Mouse (Mus musculus): ENCODE measurements around the gene Lrrc32. TPM values are rescaled to one million over a fixed set of nuclear protein-coding genes. Genes with fewer than 3 reads are reported as not detected.
A peak's percentile ranks its signal among the peaks of the same experiment; 100 is the strongest.

Gene Lrrc32
- polyA plus RNA-seq, 1 experiment, result 2.5 TPM

- TF ChIP-seq POLR2A (IDR thresholded peaks at IDR 0.05; ENCODE audit: borderline replicate concordance, insufficient read depth, low read length) (no peak), CTCF (IDR thresholded peaks at IDR 0.05; ENCODE audit: borderline replicate concordance, insufficient read depth, low read depth, low read length) (no peak)
- H3K27ac ChIP-seq (ENCODE audit: insufficient read depth, low read length), result no peak overlapping the region
- WGBS, result 79% methylated on average over 7 of the region's 7 CpGs
- H3K4me3 ChIP-seq (replicated peaks; ENCODE audit: insufficient read depth, low read depth, low read length), result no peak overlapping the region
- DNase-seq, result no peak
- H3K4me1 ChIP-seq (ENCODE audit: control insufficient read depth, insufficient read depth, low read length), result no peaks in the 10 kb centered on the region
- H3K27me3 ChIP-seq (ENCODE audit: control insufficient read depth, insufficient read depth, low read length), result no peaks in the 10 kb centered on the region
Measured at GRCm38 (mm10) chr7:98460319-98460718, 28.8 kb upstream of the Lrrc32 start.

- DNase-seq, result no peak
- no peak for TF ChIP-seq CTCF (IDR thresholded peaks at IDR 0.05; ENCODE audit: borderline replicate concordance, insufficient read depth, low read depth, low read length)
- no peak for TF ChIP-seq POLR2A (IDR thresholded peaks at IDR 0.05; ENCODE audit: borderline replicate concordance, insufficient read depth, low read length)
- 71% methylated on average over 3 of the region's 3 CpGs for WGBS
Measured at GRCm38 (mm10) chr7:98469089-98469488, 20.0 kb upstream of the Lrrc32 start.

GRCm38 (mm10) chr7:98472529-98472928 is 16.6 kb upstream of the Lrrc32 start:
- H3K4me3 ChIP-seq (replicated peaks; ENCODE audit: insufficient read depth, low read depth, low read length), result no peak overlapping the region
- TF ChIP-seq CTCF (IDR thresholded peaks at IDR 0.05; ENCODE audit: borderline replicate concordance, insufficient read depth, low read depth, low read length), result no peak
- no peak for TF ChIP-seq POLR2A (IDR thresholded peaks at IDR 0.05; ENCODE audit: borderline replicate concordance, insufficient read depth, low read length)
- 69% methylated on average over 2 of the region's 2 CpGs for WGBS
- H3K27ac ChIP-seq (ENCODE audit: insufficient read depth, low read length), result no peak overlapping the region
- no peak for DNase-seq
- peaks cover 10% of the 10 kb centered on the region for H3K4me1 ChIP-seq (ENCODE audit: control insufficient read depth, insufficient read depth, low read length)
- H3K27me3 ChIP-seq (ENCODE audit: control insufficient read depth, insufficient read depth, low read length), result no peaks in the 10 kb centered on the region

More at GRCm38 (mm10) chr7:98469089-98469488, 20.0 kb upstream of the Lrrc32 start:
- Histone ChIP-seq H3K27me3 (ENCODE audit: control insufficient read depth, insufficient read depth, low read length) (no peaks in the 10 kb centered on the region), H3K4me1 (ENCODE audit: control insufficient read depth, insufficient read depth, low read length) (no peaks in the 10 kb centered on the region), H3K4me3 (replicated peaks; ENCODE audit: insufficient read depth, low read depth, low read length) (no peak overlapping the region), H3K27ac (ENCODE audit: insufficient read depth, low read length) (no peak overlapping the region)

GRCm38 (mm10) chr7:98474558-98474957 is 14.5 kb upstream of the Lrrc32 start:
- TF ChIP-seq CTCF (IDR thresholded peaks at IDR 0.05; ENCODE audit: borderline replicate concordance, insufficient read depth, low read depth, low read length) (no peak), POLR2A (IDR thresholded peaks at IDR 0.05; ENCODE audit: borderline replicate concordance, insufficient read depth, low read length) (no peak)
- no peak for DNase-seq
- no peaks in the 10 kb centered on the region for H3K27me3 ChIP-seq (ENCODE audit: control insufficient read depth, insufficient read depth, low read length)

GRCm38 (mm10) chr7:98477153-98477552 is 11.9 kb upstream of the Lrrc32 start:
- H3K4me1 ChIP-seq (ENCODE audit: control insufficient read depth, insufficient read depth, low read length), result peaks cover 21% of the 10 kb centered on the region
- no peak for TF ChIP-seq POLR2A (IDR thresholded peaks at IDR 0.05; ENCODE audit: borderline replicate concordance, insufficient read depth, low read length)
- no peak for TF ChIP-seq CTCF (IDR thresholded peaks at IDR 0.05; ENCODE audit: borderline replicate concordance, insufficient read depth, low read depth, low read length)
- H3K4me3 ChIP-seq (replicated peaks; ENCODE audit: insufficient read depth, low read depth, low read length), result no peak overlapping the region
- DNase-seq, result peak; percentile 60 to 71
- no peak overlapping the region for H3K27ac ChIP-seq (ENCODE audit: insufficient read depth, low read length)
- no peaks in the 10 kb centered on the region for H3K27me3 ChIP-seq (ENCODE audit: control insufficient read depth, insufficient read depth, low read length)
- 8% methylated on average over 4 of the region's 4 CpGs for WGBS

More at GRCm38 (mm10) chr7:98474558-98474957, 14.5 kb upstream of the Lrrc32 start:
- Histone ChIP-seq H3K4me3 (replicated peaks; ENCODE audit: insufficient read depth, low read depth, low read length) (no peak overlapping the region), H3K27ac (ENCODE audit: insufficient read depth, low read length) (no peak overlapping the region), H3K4me1 (ENCODE audit: control insufficient read depth, insufficient read depth, low read length) (peaks cover 16% of the 10 kb centered on the region)
- 100% methylated on average over 1 of the region's 1 CpGs for WGBS

- Histone ChIP-seq H3K4me1 (ENCODE audit: control insufficient read depth, insufficient read depth, low read length) (peaks cover 21% of the 10 kb centered on the region), H3K4me3 (replicated peaks; ENCODE audit: insufficient read depth, low read depth, low read length) (no peak overlapping the region), H3K27me3 (ENCODE audit: control insufficient read depth, insufficient read depth, low read length) (no peaks in the 10 kb centered on the region), H3K27ac (ENCODE audit: insufficient read depth, low read length) (no peak overlapping the region)
- WGBS, result 100% methylated on average over 1 of the region's 1 CpGs
- DNase-seq, result no peak
- TF ChIP-seq POLR2A (IDR thresholded peaks at IDR 0.05; ENCODE audit: borderline replicate concordance, insufficient read depth, low read length) (no peak), CTCF (IDR thresholded peaks at IDR 0.05; ENCODE audit: borderline replicate concordance, insufficient read depth, low read depth, low read length) (no peak)
Measured at GRCm38 (mm10) chr7:98480481-98480880, 8.6 kb upstream of the Lrrc32 start.

GRCm38 (mm10) chr7:98481066-98481734 is 7.9 kb upstream of the Lrrc32 start:
- 4% methylated on average over 9 of the region's 9 CpGs for WGBS

GRCm38 (mm10) chr7:98481861-98482260 is 7.2 kb upstream of the Lrrc32 start:
- Histone ChIP-seq H3K4me3 (replicated peaks; ENCODE audit: insufficient read depth, low read depth, low read length) (no peak overlapping the region), H3K27me3 (ENCODE audit: control insufficient read depth, insufficient read depth, low read length) (no peaks in the 10 kb centered on the region), H3K27ac (ENCODE audit: insufficient read depth, low read length) (no peak overlapping the region), H3K4me1 (ENCODE audit: control insufficient read depth, insufficient read depth, low read length) (peaks cover 23% of the 10 kb centered on the region)
- no peak for DNase-seq
- 93% methylated on average over 8 of the region's 8 CpGs for WGBS
- no peak for TF ChIP-seq CTCF (IDR thresholded peaks at IDR 0.05; ENCODE audit: borderline replicate concordance, insufficient read depth, low read depth, low read length)
- no peak for TF ChIP-seq POLR2A (IDR thresholded peaks at IDR 0.05; ENCODE audit: borderline replicate concordance, insufficient read depth, low read length)

More at GRCm38 (mm10) chr7:98481066-98481734, 7.9 kb upstream of the Lrrc32 start:
- H3K27ac ChIP-seq (ENCODE audit: insufficient read depth, low read length), result no peak overlapping the region
- H3K4me3 ChIP-seq (replicated peaks; ENCODE audit: insufficient read depth, low read depth, low read length), result no peak overlapping the region
- peak; percentile 81 to 84 for DNase-seq
- no peaks in the 10 kb centered on the region for H3K27me3 ChIP-seq (ENCODE audit: control insufficient read depth, insufficient read depth, low read length)
- TF ChIP-seq POLR2A (IDR thresholded peaks at IDR 0.05; ENCODE audit: borderline replicate concordance, insufficient read depth, low read length) (no peak), CTCF (IDR thresholded peaks at IDR 0.05; ENCODE audit: borderline replicate concordance, insufficient read depth, low read depth, low read length) (peak; percentile 98)
- peaks cover 26% of the 10 kb centered on the region for H3K4me1 ChIP-seq (ENCODE audit: control insufficient read depth, insufficient read depth, low read length)
